Mouse (Mus musculus): ENCODE measurements around the gene Gm8764.
"Not testable (repeated sequence)": the region's sequence is repeated elsewhere in the genome, so short reads cannot be mapped to it uniquely, and the experiment has no call there.

Gm8764 gene

GRCm38 (mm10) chr10:104159706-104160105 is at the start of gene Gm8764:
Gm8764 (plus strand) TSS chr10:104160006.
- DNase-seq = not testable (repeated sequence)

- DNase-seq = no peak
Measured at GRCm38 (mm10) chr10:104110044-104110443, 49.8 kb upstream of the Gm8764 start.

GRCm38 (mm10) chr10:104118312-104118711 is 41.5 kb upstream of the Gm8764 start:
- DNase-seq = no peak

- not testable (repeated sequence) for DNase-seq
Measured at GRCm38 (mm10) chr10:104142687-104143086, 17.1 kb upstream of the Gm8764 start, which contains the start of gene Gm21293. Gm21293 (plus strand) TSS chr10:104142987.

GRCm38 (mm10) chr10:104151197-104151596 is 8.6 kb upstream of the Gm8764 start, which contains the start of gene Gm6763:
Gm6763 (plus strand) TSS chr10:104151497.
- DNase-seq = not testable (repeated sequence)

GRCm38 (mm10) chr10:104168215-104168614 is 8.4 kb downstream of the Gm8764 start, which contains the start of gene Gm21304:
Gm21304 (plus strand) TSS chr10:104168515.
- DNase-seq = not testable (repeated sequence)

- not testable (repeated sequence) for DNase-seq
Measured at GRCm38 (mm10) chr10:104176724-104177123, 16.9 kb downstream of the Gm8764 start, which contains the start of gene Gm21312. Gm21312 (plus strand) TSS chr10:104177024.

- DNase-seq = not testable (repeated sequence)
Measured at GRCm38 (mm10) chr10:104185233-104185632, 25.4 kb downstream of the Gm8764 start, which contains the start of gene Gm20765. Gm20765 (plus strand) TSS chr10:104185533.

GRCm38 (mm10) chr10:104193742-104194141 is 33.9 kb downstream of the Gm8764 start, which contains the start of gene Gm4340:
Gm4340 (plus strand) TSS chr10:104194042.
- DNase-seq = not testable (repeated sequence)

GRCm38 (mm10) chr10:104209655-104210054 is 49.8 kb downstream of the Gm8764 start:
- DNase-seq = no peak

- no peak for DNase-seq
Measured at GRCm38 (mm10) chr10:104210268-104210990, 50.6 kb downstream of the Gm8764 start.

Data from kidney, adult 9 months (tissue).